Mouse (Mus musculus) G1E (cell line): ENCODE results near the gene Inpp5a.

Experiments
- CTCF ChIP-seq: IDR thresholded peaks from 2 replicates; pipeline ENCODE4 v1.5.1; 2012; ENCODE audit warnings: low read depth, low read length, inconsistent platforms, mixed read lengths
- GATA1 ChIP-seq: IDR thresholded peaks from 2 replicates; pipeline ENCODE4 v1.6.1; 2012; ENCODE audit warnings: borderline replicate concordance, low read length, inconsistent platforms, mixed read lengths
- GATA2 ChIP-seq: IDR thresholded peaks from 2 replicates; pipeline ENCODE4 v1.6.1; 2012; ENCODE audit warnings: low read depth, low read length, inconsistent platforms, borderline replicate concordance
- POLR2AphosphoS5 ChIP-seq: IDR thresholded peaks from 2 replicates; pipeline ENCODE4 v1.6.1; 2012; ENCODE audit warnings: low read depth, low read length, inconsistent platforms; ENCODE audit not compliant: insufficient replicate concordance
- TAL1 ChIP-seq: conservative IDR thresholded peaks from 2 replicates; pipeline ENCODE4 v1.6.1; 2012; ENCODE audit warnings: low read depth, low read length, inconsistent platforms, mixed read lengths

DNA sequence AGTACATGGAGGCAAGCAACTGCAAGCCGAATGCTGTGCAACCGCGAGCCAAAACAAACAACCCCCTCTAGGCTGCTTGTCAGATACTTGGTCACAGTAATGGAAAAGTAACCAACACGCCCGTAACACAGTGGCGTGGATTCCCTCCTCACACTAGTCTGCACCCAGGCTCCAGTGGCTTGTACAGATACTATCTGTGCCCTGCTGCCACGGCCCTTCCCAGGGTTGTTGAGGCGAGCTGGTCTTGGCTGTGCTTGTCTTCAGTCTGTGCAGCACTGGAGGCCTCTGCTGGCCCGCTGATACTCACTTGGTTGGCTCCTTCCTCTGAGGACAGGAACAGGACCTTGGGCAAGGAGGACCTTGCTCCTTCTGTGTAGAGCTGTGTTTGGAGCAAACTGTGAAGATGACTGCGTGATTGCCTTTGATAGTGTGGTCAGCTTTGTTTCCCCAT, 52.9 kb downstream of the Inpp5a start:
- TF ChIP-seq POLR2AphosphoS5 (no peak), CTCF (no peak), TAL1 (no peak), GATA1 (no peak), GATA2 (no peak)
